Mouse (Mus musculus): ENCODE results near the gene Ccdc163.
"Not testable (repeated sequence)": the region's sequence is repeated elsewhere in the genome, so short reads cannot be mapped to it uniquely, and the experiment has no call there.

Gene Ccdc163

GRCm38 (mm10) chr4:116708201-116708764 lies at the start of gene Ccdc163, which contains the start of gene Mmachc:
Gene Ccdc163, plus strand, starts transcription at chr4:116708509.
Gene Mmachc, minus strand, starts transcription at chr4:116708406.
- in situ Hi-C loops (cut with MboI), result no loop called here

GRCm38 (mm10) chr4:116659474-116659873 lies 48.8 kb upstream of the Ccdc163 start:
- in situ Hi-C loops (cut with MboI), result no loop called here

- in situ Hi-C loops (cut with MboI), result not testable (repeated sequence)
These were observed 48.4 kb upstream of the Ccdc163 start for GRCm38 (mm10) chr4:116659916-116660315.

- in situ Hi-C loops (cut with MboI), result no loop called here
These were observed 47.5 kb upstream of the Ccdc163 start for GRCm38 (mm10) chr4:116660829-116661228.

GRCm38 (mm10) chr4:116661998-116662397 lies 46.3 kb upstream of the Ccdc163 start:
- in situ Hi-C loops (cut with MboI), result no loop called here

GRCm38 (mm10) chr4:116666625-116667024 lies 41.7 kb upstream of the Ccdc163 start:
- in situ Hi-C loops (cut with MboI), result no loop called here

GRCm38 (mm10) chr4:116668145-116668544 lies 40.2 kb upstream of the Ccdc163 start:
- in situ Hi-C loops (cut with MboI), result no loop called here

- in situ Hi-C loops (cut with MboI), result no loop called here
These were observed 39.0 kb upstream of the Ccdc163 start for GRCm38 (mm10) chr4:116669291-116669690.

- in situ Hi-C loops (cut with MboI), result no loop called here
These were observed 35.5 kb upstream of the Ccdc163 start for GRCm38 (mm10) chr4:116672785-116673184.

- in situ Hi-C loops (cut with MboI), result not testable (repeated sequence)
These were observed 33.5 kb upstream of the Ccdc163 start for GRCm38 (mm10) chr4:116674761-116675160.

- in situ Hi-C loops (cut with MboI), result no loop called here
These were observed 32.3 kb upstream of the Ccdc163 start for GRCm38 (mm10) chr4:116676027-116676426.

- in situ Hi-C loops (cut with MboI), result no loop called here
These were observed 30.5 kb upstream of the Ccdc163 start for GRCm38 (mm10) chr4:116677808-116678207.

GRCm38 (mm10) chr4:116679141-116679540 lies 29.2 kb upstream of the Ccdc163 start:
- in situ Hi-C loops (cut with MboI), result no loop called here

GRCm38 (mm10) chr4:116680521-116680920 lies 27.8 kb upstream of the Ccdc163 start:
- in situ Hi-C loops (cut with MboI), result not testable (repeated sequence)

- in situ Hi-C loops (cut with MboI), result no loop called here
These were observed 24.4 kb upstream of the Ccdc163 start for GRCm38 (mm10) chr4:116683957-116684356.

GRCm38 (mm10) chr4:116684665-116685064 lies 23.6 kb upstream of the Ccdc163 start:
- in situ Hi-C loops (cut with MboI), result no loop called here

GRCm38 (mm10) chr4:116685402-116686061 lies 22.8 kb upstream of the Ccdc163 start, which contains the start of gene Prdx1:
Gene Prdx1, plus strand, starts transcription at chr4:116685544.
- in situ Hi-C loops (cut with MboI), result no loop called here

GRCm38 (mm10) chr4:116687041-116687440 lies 21.3 kb upstream of the Ccdc163 start:
- in situ Hi-C loops (cut with MboI), result no loop called here

GRCm38 (mm10) chr4:116689309-116689876 lies 18.9 kb upstream of the Ccdc163 start:
- in situ Hi-C loops (cut with MboI), result no loop called here

GRCm38 (mm10) chr4:116692146-116692545 lies 16.2 kb upstream of the Ccdc163 start:
- in situ Hi-C loops (cut with MboI), result no loop called here

GRCm38 (mm10) chr4:116693785-116694184 lies 14.5 kb upstream of the Ccdc163 start:
- in situ Hi-C loops (cut with MboI), result no loop called here

GRCm38 (mm10) chr4:116698693-116699342 lies 9.5 kb upstream of the Ccdc163 start:
- in situ Hi-C loops (cut with MboI), result no loop called here

GRCm38 (mm10) chr4:116700964-116701363 lies 7.3 kb upstream of the Ccdc163 start:
- in situ Hi-C loops (cut with MboI), result no loop called here
